In the genomic region with DNA sequence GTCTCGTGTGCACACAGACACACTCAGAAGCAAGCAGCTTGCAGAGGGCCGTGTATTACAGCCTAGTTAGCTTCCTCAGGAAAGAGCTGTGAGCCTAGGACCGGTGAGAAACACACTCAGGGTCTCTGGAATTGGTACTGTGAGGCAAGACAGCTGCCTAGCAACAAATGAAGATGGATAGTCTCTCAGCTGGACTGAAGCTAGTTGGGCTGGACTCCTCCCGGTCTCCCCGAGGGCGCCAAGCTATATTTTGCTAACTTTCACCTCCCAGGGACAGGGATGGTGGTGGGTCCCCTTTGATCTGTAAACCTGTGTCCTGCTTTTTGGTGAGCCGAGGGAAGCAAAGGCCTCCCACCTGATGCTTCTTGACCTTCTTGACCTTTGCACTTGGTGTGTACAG, we compare ENCODE assay signal across 24 mouse cellular contexts.
"Had no signal": no experiment of that assay in that cellular context is flagged by ENCODE, and none has a peak within 500 bp of the region (broad histone marks: within the 10 kb centered on the region; RNA-seq: fewer than 3 reads in every experiment).

No protein-coding gene starts in this region.

- H3K9me3 ChIP-seq: limb, embryonic 10.5 days; limb, embryonic 13.5 days; liver, embryonic 12.5 days; liver, embryonic 15.5 days; lung, embryonic 15.5 days; megakaryocyte, embryonic 14.5 days; midbrain, embryonic 12.5 days; neural tube, embryonic 12.5 days; stomach, embryonic 15.5 days had no signal

- H3K4me2 ChIP-seq: limb, embryonic 13.5 days; liver, embryonic 12.5 days; liver, embryonic 15.5 days; lung, embryonic 15.5 days; midbrain, embryonic 12.5 days; neural tube, embryonic 12.5 days; stomach, embryonic 15.5 days had no signal

- H3K9ac ChIP-seq: limb, embryonic 13.5 days; liver, embryonic 12.5 days; liver, embryonic 15.5 days; lung, embryonic 15.5 days; midbrain, embryonic 12.5 days; neural tube, embryonic 12.5 days; stomach, embryonic 15.5 days had no signal

- DNase-seq: kidney, adult 18-20 months; kidney, adult 9 months; kidney, postnatal 14 days; layer of hippocampus, adult 9-11 months; liver; lung, adult 18-20 months; lung, postnatal 10 days; lung, postnatal 36 days; retina, postnatal 1 day; right cerebral cortex, postnatal 25 days; spleen, adult 18-20 months; thymus, postnatal 25 days had no signal

- H3K4me3 ChIP-seq: layer of hippocampus, adult 2 months; limb, embryonic 10.5 days; limb, embryonic 13.5 days; liver, embryonic 12.5 days; liver, embryonic 15.5 days; lung, embryonic 15.5 days; megakaryocyte, embryonic 14.5 days; midbrain, embryonic 12.5 days; myocyte; neural tube, embryonic 12.5 days; stomach, embryonic 15.5 days had no signal

- H3K4me1 ChIP-seq: limb, embryonic 13.5 days; liver, embryonic 12.5 days; liver, embryonic 15.5 days; lung, embryonic 15.5 days; midbrain, embryonic 12.5 days had no signal

- ATAC-seq: liver, embryonic 12.5 days; midbrain, embryonic 16.5 days had no signal

- H3K36me3 ChIP-seq: limb, embryonic 10.5 days; limb, embryonic 13.5 days; liver, embryonic 12.5 days; liver, embryonic 15.5 days; lung, embryonic 15.5 days; midbrain, embryonic 12.5 days; neural tube, embryonic 12.5 days; stomach, embryonic 15.5 days had no signal

- H3K27ac ChIP-seq: layer of hippocampus, adult 2 months; limb, embryonic 10.5 days; limb, embryonic 13.5 days; liver, embryonic 12.5 days; liver, embryonic 15.5 days; lung, embryonic 15.5 days; midbrain, embryonic 12.5 days; neural tube, embryonic 12.5 days; stomach, embryonic 15.5 days had no signal

- H3K27me3 ChIP-seq: limb, embryonic 13.5 days; liver, embryonic 12.5 days; liver, embryonic 15.5 days; lung, embryonic 15.5 days; midbrain, embryonic 12.5 days; neural tube, embryonic 12.5 days; stomach, embryonic 15.5 days had no signal
